Comparison of ENCODE assay signal across 9 mouse cellular contexts in genomic region chr3:142640201-142640600, GRCm38 (mm10). TPM values are rescaled to one million over a fixed set of nuclear protein-coding genes. Genes with fewer than 3 reads are reported as not detected.
DNase-seq lines count a peak whose midpoint lies in the region; ATAC-seq lines count a peak whose summit lies in the region.
"Had no signal": no experiment of that assay in that cellular context is flagged by ENCODE, and none has a peak within 500 bp of the region (broad histone marks: within the 10 kb centered on the region; RNA-seq: fewer than 3 reads in every experiment).

No protein-coding gene starts in this region.

- H3K4me2 ChIP-seq in liver, embryonic 12.5 days: 0 out of 2 replicates have a peak overlapping the region, but pooled peaks have one; percentile 7
- H3K4me2 ChIP-seq in neural tube, embryonic 12.5 days (replicated peaks): peak overlapping the region; percentile 42
- H3K4me2 ChIP-seq: stomach, embryonic 15.5 days had no signal

- no peak overlapping the region for H3K4me3 ChIP-seq in liver, embryonic 12.5 days
- H3K4me3 ChIP-seq in neural tube, embryonic 12.5 days: no peak overlapping the region
- H3K4me3 ChIP-seq: stomach, embryonic 15.5 days had no signal

- WGBS in liver, embryonic 12.5 days (ENCODE audit: insufficient replicate concordance): 7% methylated on average over 9 of the region's 9 CpGs
- 5% methylated on average over 9 of the region's 9 CpGs for WGBS in neural tube, embryonic 12.5 days

- no peak; the same call in 1 of the 2 replicates for ATAC-seq in liver, embryonic 12.5 days
- peak; percentile 48; the same call in 1 of the 2 replicates for ATAC-seq in neural tube, embryonic 12.5 days (ENCODE audit: low FRiP score, low read depth)

- H3K36me3 ChIP-seq in liver, embryonic 12.5 days: no peaks in the 10 kb centered on the region
- H3K36me3 ChIP-seq in neural tube, embryonic 12.5 days: no peaks in the 10 kb centered on the region
- H3K36me3 ChIP-seq: stomach, embryonic 15.5 days had no signal

- peak; percentile 22 to 37 for DNase-seq in urinary bladder, adult 18-20 months (ENCODE audit: low spot score in 2 of 2)
- no peak for DNase-seq in urinary bladder, postnatal 10 days (ENCODE audit: low spot score)
- DNase-seq in cerebellum, postnatal 10 days: peak; percentile 73 to 82
- peak; percentile 40 to 41 for DNase-seq in gastrocnemius, postnatal 36 days
- DNase-seq in kidney, adult 18-20 months: peak; percentile 81
- peak; percentile 43 to 67 for DNase-seq in thymus, postnatal 36 days

- H3K4me1 ChIP-seq in liver, embryonic 12.5 days: no peaks in the 10 kb centered on the region
- H3K4me1 ChIP-seq in neural tube, embryonic 12.5 days: no peaks in the 10 kb centered on the region
- H3K4me1 ChIP-seq: stomach, embryonic 15.5 days had no signal

- no peaks in the 10 kb centered on the region for H3K27me3 ChIP-seq in liver, embryonic 12.5 days (replicated peaks)
- no peaks in the 10 kb centered on the region for H3K27me3 ChIP-seq in neural tube, embryonic 12.5 days (replicated peaks)
- H3K27me3 ChIP-seq: stomach, embryonic 15.5 days had no signal

- intact Hi-C loops in gastrocnemius, postnatal 36 days (cut with DNase I): loop anchor here (2.0 kb wide), 1 partner anchor 69 kb away; no protein-coding TSS in a partner anchor

- H3K9ac ChIP-seq in liver, embryonic 12.5 days: no peak overlapping the region
- H3K9ac ChIP-seq in neural tube, embryonic 12.5 days: no peak overlapping the region
- H3K9ac ChIP-seq: stomach, embryonic 15.5 days had no signal

- H3K27ac ChIP-seq in liver, embryonic 12.5 days: no peak overlapping the region
- H3K27ac ChIP-seq in neural tube, embryonic 12.5 days: no peak overlapping the region
- H3K27ac ChIP-seq: stomach, embryonic 15.5 days had no signal

- no peaks in the 10 kb centered on the region for H3K9me3 ChIP-seq in liver, embryonic 12.5 days (replicated peaks)
- H3K9me3 ChIP-seq in neural tube, embryonic 12.5 days: no peaks in the 10 kb centered on the region
- H3K9me3 ChIP-seq: stomach, embryonic 15.5 days had no signal

RNA-seq across cellular contexts. Expression of gene Gbp2, which starts 19.8 kb away (rescaled TPM):
- 1 to 10 TPM; 2.9 to 3.4 TPM for total RNA-seq in gastrocnemius, postnatal 36 days (2021)
- 1.9 and 2.1 TPM in 2 replicates for polyA plus RNA-seq in liver, embryonic 12.5 days (2016; fragmentation: Nextera tagmentation; extraction: Ambion mirVana)
- 0.22 and 0.36 TPM in 2 replicates for polyA plus RNA-seq in neural tube, embryonic 12.5 days (2016; fragmentation: Nextera tagmentation; extraction: Ambion mirVana)

RNA-seq across cellular contexts. Expression of gene Gbp2b, which starts 45.6 kb away (rescaled TPM):
- total RNA-seq in gastrocnemius, postnatal 36 days (2021): under 1 TPM in 1 of 2 experiments, not detected in 1; 0.12 TPM
- polyA plus RNA-seq in liver, embryonic 12.5 days (2016; fragmentation: Nextera tagmentation; extraction: Ambion mirVana): not detected in 2 replicates
- not detected in 2 replicates for polyA plus RNA-seq in neural tube, embryonic 12.5 days (2016; fragmentation: Nextera tagmentation; extraction: Ambion mirVana)
